Mouse (Mus musculus) heart, adult 2 months (tissue): ENCODE data around the gene Coch. TPM values are rescaled to one million over a fixed set of nuclear protein-coding genes. Genes with fewer than 3 reads are reported as not detected.
"Not testable (repeated sequence)": the region's sequence is repeated elsewhere in the genome, so short reads cannot be mapped to it uniquely, and the experiment has no call there.

Experiments
- DNase-seq, 2 experiments: peaks; one replicate each; pipeline ENCODE4 v3.0.0; 2021
- H3K27ac ChIP-seq: fragments of 200-600 bp; 2 replicates; pipeline ENCODE4 v1.8.1; 2022
- H3K27me3 ChIP-seq: fragments of 200-500 bp; 2 replicates; pipeline ENCODE4 v1.6.1; 2012; ENCODE audit warnings: mild to moderate bottlenecking, low read length, inconsistent platforms, mixed read lengths; ENCODE audit not compliant: control insufficient read depth, insufficient read depth
- H3K36me3 ChIP-seq: fragments of 200-500 bp; 2 replicates; pipeline ENCODE4 v1.6.1; 2012; ENCODE audit warnings: low read length, inconsistent platforms; ENCODE audit not compliant: control insufficient read depth, insufficient read depth
- H3K4me1 ChIP-seq: fragments of 200-500 bp; 2 replicates; pipeline ENCODE4 v1.6.1; 2011; ENCODE audit warnings: low read length; ENCODE audit not compliant: control insufficient read depth, insufficient read depth
- H3K4me3 ChIP-seq: fragments of 200-600 bp; 2 replicates; pipeline ENCODE4 v1.8.1; 2022
- H3K79me2 ChIP-seq: fragments of 200-500 bp; replicated peaks from 2 replicates; pipeline ENCODE4 v1.6.1; 2012; ENCODE audit warnings: mild to moderate bottlenecking, inconsistent platforms, low read length, moderate library complexity, mixed read lengths; ENCODE audit not compliant: control insufficient read depth, insufficient read depth
- H3K9ac ChIP-seq: fragments of 200-500 bp; 2 replicates; pipeline ENCODE4 v1.6.1; 2012; ENCODE audit warnings: low read depth, mild to moderate bottlenecking, control low read depth, inconsistent platforms, low read length, mixed read lengths
- CTCF ChIP-seq: fragments of 200-600 bp; IDR thresholded peaks from 2 replicates; pipeline ENCODE4 v1.8.1; 2022; ENCODE audit warnings: antibody characterized with exemption, mild to moderate bottlenecking, moderate library complexity
- EP300 ChIP-seq: fragments of 200-500 bp; IDR thresholded peaks from 2 replicates; pipeline ENCODE4 v1.6.1; 2011; ENCODE audit warnings: low read depth, low read length, control low read depth; ENCODE audit not compliant: insufficient read depth
- POLR2A ChIP-seq: fragments of 200-500 bp; IDR thresholded peaks from 2 replicates; pipeline ENCODE4 v1.6.1; 2011; ENCODE audit warnings: mild to moderate bottlenecking, low read depth, low read length, control low read depth; ENCODE audit not compliant: insufficient read depth
- WGBS: fragments of 180-500 bp; shearing (Covaris S2); methylation state at CpG from one replicate; pipeline ENCODE4 v1.1.7; 2018; 5-methylcytosine and 5-hydroxymethylcytosine counted together
- intact Hi-C: fragments of 180-260 bp; cut with DNase I; formaldehyde crosslinking; loops from one replicate; pipeline ENCODE4 v1.15.1; 2025
- polyA plus RNA-seq: library from polyadenylated mRNA; depleted of rRNA; stranded (reverse); fragments of >200 nt; gene quantifications from 2 replicates; pipeline ENCODE4 v1.2.3, GENCODE M21; 2012
- total RNA-seq, 2 experiments: library from RNA; stranded (reverse); gene quantifications; 2 replicates each; pipeline ENCODE4 v1.2.3; 2021

The Coch gene
- total and polyA plus RNA-seq, 3 experiments = 0.16 to 0.37 (median 0.25) TPM

GRCm38 (mm10) chr12:51622670-51623365 lies 29.7 kb downstream of the Coch start:
- TF ChIP-seq EP300 (no peak), CTCF (peak; percentile 51), POLR2A (no peak)
- H3K27me3 ChIP-seq = no peaks in the 10 kb centered on the region
- H3K4me1 ChIP-seq = no peaks in the 10 kb centered on the region
- no peak overlapping the region for H3K4me3 ChIP-seq
- H3K9ac ChIP-seq = no peak overlapping the region
- H3K79me2 ChIP-seq = no peaks in the 10 kb centered on the region
- H3K27ac ChIP-seq = no peak overlapping the region
- no peak for DNase-seq
- WGBS = 80% methylated on average over 5 of the region's 5 CpGs
- peaks cover 11% of the 10 kb centered on the region for H3K36me3 ChIP-seq
- intact Hi-C loops = loop anchor here (10.0 kb wide), 1 partner anchor 198 kb away; no protein-coding TSS in a partner anchor

- Histone ChIP-seq H3K4me1 (no peaks in the 10 kb centered on the region), H3K36me3 (peaks cover 11% of the 10 kb centered on the region), H3K4me3 (no peak overlapping the region), H3K79me2 (no peaks in the 10 kb centered on the region), H3K27me3 (no peaks in the 10 kb centered on the region), H3K9ac (no peak overlapping the region), H3K27ac (no peak overlapping the region)
- TF ChIP-seq POLR2A = no peak
- DNase-seq = no peak
- intact Hi-C loops = loop anchor here (10.0 kb wide), 1 partner anchor 199 kb away; no protein-coding TSS in a partner anchor
These were observed 30.2 kb downstream of the Coch start for GRCm38 (mm10) chr12:51623366-51623694.

DNA sequence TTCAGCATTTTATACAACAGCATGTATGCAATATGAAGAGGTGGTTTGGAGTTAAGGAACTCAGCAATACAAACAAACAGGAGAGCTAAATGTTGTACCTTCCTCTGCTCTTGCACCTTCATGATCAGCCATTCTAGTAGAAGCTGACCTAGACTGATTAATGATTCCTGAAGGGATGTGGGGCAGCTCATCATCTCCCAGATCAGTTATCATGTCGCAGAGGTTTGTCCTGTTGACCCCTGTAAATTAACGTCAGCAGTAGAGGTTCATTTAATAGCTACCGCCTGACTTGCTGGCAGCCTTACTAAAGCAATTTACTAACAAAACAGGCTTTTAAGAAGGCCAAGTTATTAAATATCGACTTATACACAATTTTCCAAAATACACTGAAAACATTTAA lies 40.3 kb downstream of the Coch start:
- WGBS = 82% methylated on average over 4 of the region's 4 CpGs
- intact Hi-C loops = no loop called here

GRCm38 (mm10) chr12:51636260-51636659 lies 43.1 kb downstream of the Coch start:
- Histone ChIP-seq H3K79me2 (peaks cover 2% of the 10 kb centered on the region), H3K27ac (peak overlapping the region; percentile 7), H3K27me3 (no peaks in the 10 kb centered on the region), H3K4me3 (no peak overlapping the region), H3K9ac (no peak overlapping the region), H3K36me3 (peaks cover 9% of the 10 kb centered on the region), H3K4me1 (no peaks in the 10 kb centered on the region; the same call in none of the 2 replicates)
- WGBS = 50% methylated on average over 2 of the region's 2 CpGs
- intact Hi-C loops = no loop called here
- no peak for DNase-seq
- no peak for TF ChIP-seq CTCF
- TF ChIP-seq EP300 = no peak
- TF ChIP-seq POLR2A = no peak

More for the DNA sequence above, 40.3 kb downstream of the Coch start:
- Histone ChIP-seq H3K36me3 (peaks cover 7% of the 10 kb centered on the region), H3K9ac (no peak overlapping the region), H3K27ac (no peak overlapping the region), H3K79me2 (peaks cover 2% of the 10 kb centered on the region), H3K27me3 (no peaks in the 10 kb centered on the region), H3K4me3 (no peak overlapping the region), H3K4me1 (no peaks in the 10 kb centered on the region; the same call in none of the 2 replicates)
- TF ChIP-seq CTCF = no peak
- no peak for TF ChIP-seq POLR2A
- TF ChIP-seq EP300 = no peak
- DNase-seq = no peak

- peak overlapping the region; percentile 7 for H3K27ac ChIP-seq
- WGBS = 17% methylated on average over 2 of the region's 2 CpGs
- no peak for TF ChIP-seq EP300
- TF ChIP-seq POLR2A = no peak
- TF ChIP-seq CTCF = no peak
- no peak overlapping the region for H3K9ac ChIP-seq
- H3K27me3 ChIP-seq = no peaks in the 10 kb centered on the region
- H3K4me3 ChIP-seq = no peak overlapping the region
- peaks cover 2% of the 10 kb centered on the region for H3K79me2 ChIP-seq
- H3K4me1 ChIP-seq = no peaks in the 10 kb centered on the region; the same call in none of the 2 replicates
- no peak for DNase-seq
- H3K36me3 ChIP-seq = peaks cover 14% of the 10 kb centered on the region
- intact Hi-C loops = no loop called here
These were observed 43.7 kb downstream of the Coch start for GRCm38 (mm10) chr12:51636689-51637470.

DNA sequence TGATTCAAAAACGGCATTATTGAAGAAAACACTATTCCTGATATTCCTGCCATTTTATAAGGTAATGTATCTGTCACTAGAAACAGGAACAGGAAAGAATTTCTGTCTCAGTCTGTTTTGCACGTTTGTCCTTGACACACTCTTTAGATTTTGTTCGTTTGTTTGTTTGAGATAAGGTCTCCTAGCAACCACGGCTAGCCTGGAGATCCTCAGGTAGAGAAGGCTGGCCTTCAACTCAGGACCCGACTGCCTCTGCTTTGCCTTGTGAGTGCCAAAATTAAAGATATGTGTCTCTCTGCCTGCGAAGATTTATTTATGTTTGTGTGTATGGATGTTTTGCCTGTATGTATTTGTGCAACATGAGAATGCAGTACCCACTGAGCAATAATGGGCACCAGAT lies 48.7 kb downstream of the Coch start:
- TF ChIP-seq POLR2A = no peak
- no peak for TF ChIP-seq CTCF
- TF ChIP-seq EP300 = no peak
- WGBS = 15% methylated on average over 6 of the region's 6 CpGs
- H3K36me3 ChIP-seq = peaks cover 22% of the 10 kb centered on the region
- intact Hi-C loops = no loop called here
- no peak overlapping the region for H3K27ac ChIP-seq
- H3K9ac ChIP-seq = no peak overlapping the region
- H3K4me3 ChIP-seq = no peak overlapping the region
- H3K79me2 ChIP-seq = no peaks in the 10 kb centered on the region; the same call in 1 of the 2 replicates
- no peaks in the 10 kb centered on the region for H3K27me3 ChIP-seq
- no peak for DNase-seq
- no peaks in the 10 kb centered on the region; the same call in none of the 2 replicates for H3K4me1 ChIP-seq

- H3K36me3 ChIP-seq, H3K9ac ChIP-seq, intact Hi-C loops, H3K27me3 ChIP-seq, DNase-seq, H3K27ac ChIP-seq, H3K4me1 ChIP-seq, H3K79me2 ChIP-seq, H3K4me3 ChIP-seq: not testable (repeated sequence)
These were observed 56.3 kb downstream of the Coch start for GRCm38 (mm10) chr12:51649401-51649800.
